Mouse (Mus musculus) large intestine, adult 2 months (tissue): ENCODE data around the gene Acnat1. TPM values are rescaled to one million over a fixed set of nuclear protein-coding genes. Genes with fewer than 3 reads are reported as not detected.
"Not testable (repeated sequence)": the region's sequence is repeated elsewhere in the genome, so short reads cannot be mapped to it uniquely, and the experiment has no call there.

Experiments
- DNase-seq: peaks from one replicate; pipeline ENCODE4 v3.0.0-alpha.2; 2012; ENCODE audit warnings: low read depth, low spot score
- WGBS: fragments of 180-500 bp; shearing (Covaris S2); methylation state at CpG from one replicate; pipeline ENCODE4 v1.1.7; 2018; 5-methylcytosine and 5-hydroxymethylcytosine counted together
- polyA plus RNA-seq: library from polyadenylated mRNA; depleted of rRNA; stranded (reverse); fragments of >200 nt; gene quantifications from 2 replicates; pipeline ENCODE4 v1.2.3, GENCODE M21; 2012; rRNA removed

Acnat1 gene
- polyA plus RNA-seq: 6.5 and 11.9 TPM in 2 replicates

DNA sequence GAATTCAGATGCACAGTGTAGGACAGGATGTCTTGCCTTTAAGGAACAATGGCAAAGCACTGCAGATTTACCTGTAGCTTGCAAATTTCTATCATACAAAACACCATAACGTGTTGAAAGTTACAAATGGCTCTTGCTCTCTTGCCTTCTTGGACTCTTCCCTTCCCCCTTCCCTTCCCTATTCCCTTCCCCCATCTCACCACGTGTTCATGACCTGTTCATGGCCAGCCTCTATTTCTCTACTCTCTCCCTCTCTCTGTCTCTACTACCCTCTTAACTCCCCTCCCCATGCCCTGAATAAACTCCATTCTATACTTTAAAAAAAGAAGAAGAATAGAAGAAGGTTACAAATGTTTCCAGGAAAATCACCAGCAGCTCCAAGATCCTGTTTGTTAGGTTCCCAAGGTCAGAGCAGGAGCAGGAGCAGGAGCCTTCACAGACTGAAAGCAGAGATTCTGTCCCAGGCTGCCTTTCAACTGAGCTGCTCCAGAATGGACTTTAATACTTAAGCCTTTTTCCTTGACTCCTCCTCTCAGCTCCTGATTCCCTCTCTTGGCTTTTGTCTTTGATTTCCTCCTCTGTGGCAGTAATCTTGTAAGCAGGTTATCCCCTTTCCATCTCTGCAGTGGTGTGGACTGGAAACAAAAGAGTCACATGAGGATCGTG, at the start of gene Acnat1:
Gene Acnat1, minus strand, starts transcription at position 478 of the 666 bp plus-strand sequence.
- DNase-seq: no peak
- WGBS: 34% methylated on average over 3 of the region's 3 CpGs

DNA sequence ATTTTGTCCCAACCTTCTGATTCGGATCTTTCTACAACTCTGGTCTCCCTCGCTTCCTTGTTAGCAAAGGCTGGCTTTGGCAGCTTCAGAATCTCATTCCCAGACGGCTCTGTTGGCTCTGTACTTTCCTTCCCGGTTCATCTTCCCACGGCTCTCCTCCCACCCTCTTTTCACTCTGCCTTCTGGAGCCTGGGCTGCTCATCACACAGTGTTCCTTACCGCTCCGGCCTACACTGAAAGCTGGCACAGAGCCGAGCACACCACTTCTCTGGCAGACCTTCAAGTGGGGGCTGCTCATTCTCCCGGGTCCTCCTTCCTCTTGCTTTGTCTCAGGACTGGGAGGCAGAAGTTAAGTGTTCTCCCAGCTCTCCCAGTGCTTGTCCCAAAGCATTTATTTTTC, 48.9 kb upstream of the Acnat1 start:
- no peak for DNase-seq
- WGBS: 76% methylated on average over 9 of the region's 9 CpGs

DNA sequence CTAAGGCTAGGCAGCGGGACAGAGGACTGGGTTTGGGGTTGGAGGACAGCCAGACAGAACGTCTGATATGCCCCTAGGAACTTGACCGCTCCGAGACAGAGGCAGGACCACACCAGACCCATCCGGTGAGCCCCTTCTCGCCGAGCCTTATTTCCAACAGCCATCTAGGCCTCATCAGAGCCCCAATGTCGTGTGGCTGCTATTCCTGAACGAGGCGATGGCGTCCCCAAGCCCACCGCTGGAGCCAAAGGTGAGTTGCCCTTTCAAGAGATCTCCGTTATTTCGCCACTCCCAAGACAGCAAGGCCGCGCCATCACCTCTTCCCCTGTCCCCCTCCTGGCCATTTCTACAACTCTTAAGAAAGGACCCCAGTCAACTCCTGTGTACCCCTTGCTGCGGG, 47.6 kb upstream of the Acnat1 start:
- DNase-seq: no peak
- WGBS: under 1% methylated on average over 17 of the region's 17 CpGs

DNA sequence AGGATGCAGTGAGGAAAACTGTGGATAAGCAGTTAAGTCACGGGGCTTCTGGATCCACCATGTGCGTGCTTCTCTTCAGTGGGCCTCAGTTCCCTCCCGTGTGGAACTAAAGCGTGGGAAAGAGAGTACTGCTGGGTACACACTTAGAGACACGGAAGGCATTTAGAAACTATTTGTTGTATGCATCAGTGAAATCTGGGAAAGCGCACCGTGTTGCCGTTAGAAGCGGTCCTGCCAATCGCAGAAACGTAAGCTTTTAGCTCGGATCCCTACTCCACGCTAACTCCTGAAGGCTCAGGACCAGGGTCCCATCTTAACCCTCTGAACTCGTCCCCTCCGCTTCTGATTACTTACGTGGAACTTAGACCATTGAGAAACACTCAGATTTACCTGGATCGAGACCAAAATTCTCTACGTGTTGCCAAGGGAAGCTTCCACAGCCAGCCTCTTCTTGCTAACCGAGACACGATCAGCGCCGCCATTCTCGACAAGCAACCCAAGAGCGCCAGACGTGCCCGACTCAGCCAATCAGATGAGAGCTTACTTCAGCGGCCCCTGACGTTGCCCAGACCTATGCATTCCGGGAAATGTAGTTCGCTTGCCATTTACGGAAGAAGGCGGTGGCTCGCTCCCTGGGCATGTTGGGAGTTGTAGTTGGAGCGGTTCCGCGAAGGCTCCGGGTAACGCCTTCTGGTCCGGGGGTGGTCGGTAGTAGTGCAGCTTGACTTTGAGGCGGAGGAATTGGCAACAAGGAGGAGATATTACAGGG, 47.0 kb upstream of the Acnat1 start, which contains the start of the genes Mrpl50 and Zfp189:
Gene Mrpl50, minus strand, starts transcription at position 522 of the 769 bp plus-strand sequence.
Gene Zfp189, plus strand, starts transcription at position 605 of the 769 bp plus-strand sequence.
- under 1% methylated on average over 41 of the region's 41 CpGs for WGBS
- peak; percentile 92 for DNase-seq

DNA sequence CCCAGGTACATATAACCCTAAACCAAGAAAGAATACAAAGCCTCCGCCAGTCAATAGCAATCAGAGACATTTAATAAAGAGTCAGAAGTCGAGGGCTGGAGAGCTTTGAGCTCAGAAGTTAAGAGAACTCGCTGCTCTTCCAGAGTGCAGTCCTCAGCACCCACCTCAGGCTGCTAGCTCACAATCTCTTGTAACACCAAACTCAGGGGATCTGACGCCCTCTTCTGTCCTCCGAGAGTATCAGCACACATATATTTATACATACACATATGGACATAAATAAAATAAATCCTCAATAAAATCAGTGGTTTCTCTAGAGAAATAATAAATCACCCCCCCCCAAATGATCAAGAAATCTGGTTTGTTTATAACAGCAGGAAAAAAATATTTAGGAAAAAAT, 45.8 kb upstream of the Acnat1 start:
- no peak for DNase-seq
- 81% methylated on average over 5 of the region's 5 CpGs for WGBS

DNA sequence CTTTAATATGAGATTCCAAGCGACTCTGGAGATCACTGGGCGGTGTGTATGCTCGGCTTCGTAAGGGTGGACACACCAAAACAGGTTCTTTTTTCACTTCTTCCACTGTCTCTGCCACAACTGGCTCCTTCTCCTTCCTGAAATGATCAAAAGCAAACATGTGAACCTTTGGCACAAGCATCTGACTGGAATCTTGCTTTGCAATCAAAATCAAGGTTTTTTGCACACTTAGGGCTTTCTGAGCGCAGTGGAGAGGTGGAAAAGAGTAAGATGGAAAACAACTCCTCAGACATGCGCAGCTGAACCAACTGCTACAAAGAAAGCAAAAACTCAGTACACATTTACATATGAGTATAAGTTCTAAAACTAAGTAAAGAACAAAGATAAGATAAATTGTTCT, 40.7 kb upstream of the Acnat1 start:
- 97% methylated on average over 6 of the region's 6 CpGs for WGBS
- DNase-seq: no peak

DNA sequence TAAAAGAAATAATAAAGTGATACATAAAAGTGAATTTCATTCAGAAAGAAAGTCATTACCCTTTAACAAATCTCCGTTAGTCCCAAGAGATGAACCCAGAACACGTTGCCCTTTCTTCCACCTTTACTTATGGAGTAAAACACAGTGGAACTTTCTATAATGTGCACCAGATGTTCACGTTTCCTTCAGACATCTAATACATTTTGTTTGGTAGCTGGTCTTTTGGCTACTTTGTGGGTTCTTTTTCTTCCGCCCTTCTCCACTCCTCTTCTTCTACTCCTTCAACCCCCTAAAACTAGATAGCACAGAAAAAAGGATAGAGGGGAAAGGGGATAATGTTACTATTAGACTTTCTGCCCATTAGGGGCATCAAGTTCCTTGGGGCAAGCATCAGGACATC, 38.9 kb upstream of the Acnat1 start:
- 92% methylated on average over 4 of the region's 4 CpGs for WGBS
- no peak for DNase-seq

DNA sequence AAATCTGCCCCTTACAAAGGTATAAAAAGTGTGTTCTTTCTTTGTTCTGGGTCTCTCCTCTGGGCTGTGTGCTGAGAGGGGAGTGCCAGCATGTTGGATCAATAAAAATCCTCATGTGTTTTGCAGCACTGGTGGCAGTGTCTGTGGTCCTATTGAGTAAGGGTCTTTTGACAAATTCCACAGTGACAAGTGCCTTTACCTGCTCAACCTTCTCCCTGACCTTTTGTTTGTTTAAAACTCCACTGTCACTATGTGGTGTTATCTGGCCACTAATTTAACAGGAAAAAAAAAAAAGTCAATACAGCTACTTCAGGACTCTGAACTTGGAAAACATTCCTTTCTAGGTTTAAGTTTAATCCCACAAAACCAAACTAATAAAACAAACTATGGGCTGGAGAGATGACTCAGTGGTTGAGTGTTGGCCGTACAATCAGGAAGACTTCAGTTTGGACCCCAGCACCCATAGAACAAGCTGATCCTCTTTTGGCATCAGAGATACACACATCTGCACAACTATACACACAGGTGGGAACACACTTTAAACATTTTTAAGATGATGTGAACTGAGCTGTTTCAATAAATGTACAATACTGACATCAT, 36.6 kb upstream of the Acnat1 start:
- 12% methylated on average over 1 of the region's 1 CpGs for WGBS
- DNase-seq: not testable (repeated sequence)

DNA sequence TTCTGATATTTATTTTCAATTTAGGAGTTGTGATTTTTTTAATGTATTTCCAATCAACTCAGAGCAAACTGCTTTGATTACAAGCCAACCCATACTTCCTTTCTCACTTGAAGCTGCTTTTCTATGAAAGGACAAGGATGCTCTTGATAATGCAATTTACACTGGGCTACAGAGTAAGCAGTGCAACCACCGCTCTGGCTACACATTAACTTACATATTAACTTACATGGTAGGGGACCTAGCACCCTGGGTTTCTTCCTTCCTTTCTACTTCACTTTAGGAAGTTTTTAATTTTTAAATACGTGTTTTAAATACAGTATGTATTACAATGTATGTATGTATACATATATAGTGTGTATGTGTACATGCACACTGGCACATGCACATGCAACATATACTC, 35.5 kb upstream of the Acnat1 start:
- 47% methylated on average over 2 of the region's 2 CpGs for WGBS
- DNase-seq: no peak

DNA sequence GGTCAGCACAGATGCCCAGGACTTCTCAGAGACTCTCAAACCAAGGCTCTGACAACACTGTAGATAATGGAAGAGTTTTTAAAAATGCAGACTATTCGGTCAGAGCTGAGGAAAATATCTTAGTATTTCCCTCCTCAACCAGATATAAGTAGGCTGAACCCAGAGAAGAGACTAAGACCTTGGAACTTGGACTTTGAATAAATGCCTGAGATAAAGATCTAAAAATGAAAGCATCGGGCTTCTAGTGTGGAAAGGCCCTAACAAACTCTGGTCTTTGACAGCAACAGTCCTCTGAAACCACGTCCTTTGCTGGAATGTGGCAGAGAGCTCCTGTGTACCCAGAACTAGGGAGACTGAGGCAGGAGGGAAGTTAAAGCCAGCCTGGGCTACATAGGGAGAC, 32.7 kb upstream of the Acnat1 start, which contains the start of gene Baat:
Gene Baat, minus strand, starts transcription at position 172 of the 400 bp plus-strand sequence.
- WGBS: 30% methylated on average over 3 of the region's 3 CpGs
- DNase-seq: no peak

DNA sequence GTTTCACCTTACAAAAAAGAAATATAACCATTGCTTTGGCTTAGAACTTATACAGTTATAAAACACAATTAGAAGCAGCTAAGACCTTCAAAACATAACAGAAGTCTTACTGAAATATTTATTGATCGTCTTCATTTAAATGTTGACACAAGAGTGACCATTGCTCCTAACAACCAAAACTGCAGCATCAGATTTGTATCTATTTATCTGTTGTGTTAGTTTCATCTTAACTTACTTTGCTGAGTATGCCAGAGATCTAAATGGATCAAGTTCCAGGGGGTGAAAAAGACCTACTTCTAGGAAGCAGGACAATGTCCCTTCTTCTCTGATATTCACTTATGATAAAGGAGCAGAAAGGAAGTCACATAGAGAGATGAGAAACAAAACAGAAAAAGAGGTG, 29.9 kb upstream of the Acnat1 start:
- DNase-seq: no peak

DNA sequence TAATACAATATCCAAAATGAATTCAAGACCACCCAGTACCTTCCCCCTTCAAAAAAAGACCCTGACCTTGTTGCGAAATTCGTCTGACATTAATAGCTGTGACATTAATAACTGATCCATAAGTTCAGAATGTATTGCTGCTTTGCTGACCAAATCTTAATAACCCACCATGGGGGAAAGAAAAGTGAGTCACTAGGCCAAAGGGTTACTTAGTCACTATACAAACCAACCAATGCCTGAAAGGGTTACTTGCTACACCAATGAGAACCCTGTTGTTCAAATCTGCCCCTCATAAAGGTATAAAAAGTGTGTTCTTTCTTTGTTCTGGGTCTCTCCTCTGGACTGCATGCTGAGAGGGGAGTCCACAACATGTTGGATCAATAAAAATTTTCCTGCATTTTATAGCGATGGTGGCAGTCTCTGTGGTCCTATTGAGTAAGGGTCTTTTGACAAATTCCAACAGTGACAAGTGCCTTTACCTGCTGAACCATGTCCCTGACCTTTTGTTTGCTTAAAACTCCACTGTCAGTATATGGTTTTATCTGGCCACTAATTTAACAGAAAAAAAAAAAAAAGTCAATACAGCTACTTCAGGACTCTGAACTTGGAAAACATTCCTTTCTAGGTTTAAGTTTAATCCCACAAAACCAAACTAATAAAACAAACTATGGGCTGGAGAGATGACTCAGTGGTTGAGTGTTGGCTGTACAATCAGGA, 12.4 kb upstream of the Acnat1 start:
- 37% methylated on average over 3 of the region's 3 CpGs for WGBS
- not testable (repeated sequence) for DNase-seq

More for the DNA sequence above, 29.9 kb upstream of the Acnat1 start:
- WGBS: 76% methylated on average over 1 of the region's 1 CpGs

DNA sequence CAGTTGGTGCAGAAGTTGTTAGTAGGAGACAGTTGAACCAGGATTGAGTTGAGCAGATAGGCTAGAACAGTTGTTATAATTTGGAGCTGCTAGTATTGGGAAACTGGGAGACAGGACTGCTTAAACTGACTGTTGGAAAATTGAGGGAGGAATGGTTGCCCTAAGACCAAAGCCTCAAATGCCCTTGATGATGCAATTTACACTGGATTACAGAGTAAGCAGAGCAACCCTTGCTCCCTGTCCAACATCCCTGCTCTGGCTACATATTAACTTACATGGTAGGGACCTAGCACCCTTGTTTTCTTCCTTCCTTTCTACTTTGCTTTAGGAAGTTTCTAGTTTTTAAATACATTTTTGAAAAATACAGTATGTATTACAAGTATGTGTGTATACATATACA, 11.7 kb upstream of the Acnat1 start:
- peak; percentile 68 for DNase-seq

DNA sequence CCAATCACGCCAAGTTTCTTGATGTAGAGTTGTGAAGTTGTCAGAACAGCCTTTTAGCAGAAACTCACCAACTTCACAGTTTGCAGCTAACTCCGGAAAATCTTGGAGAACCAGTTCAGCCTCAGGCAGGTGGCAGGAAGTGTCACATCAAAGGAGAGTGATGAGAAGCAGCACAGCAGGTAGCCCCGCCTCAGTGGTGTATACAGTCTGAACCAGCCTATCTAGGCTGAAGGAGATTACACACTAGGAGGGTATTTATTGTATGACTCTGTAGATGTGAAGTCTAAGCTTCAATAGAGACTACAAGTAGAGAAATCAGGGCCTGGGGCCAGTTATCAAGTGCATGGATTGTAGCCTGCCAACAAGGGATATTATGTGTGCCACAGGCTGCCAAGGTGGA, 7.2 kb upstream of the Acnat1 start:
- DNase-seq: peak; percentile 48
- WGBS: 13% methylated on average over 3 of the region's 3 CpGs

DNA sequence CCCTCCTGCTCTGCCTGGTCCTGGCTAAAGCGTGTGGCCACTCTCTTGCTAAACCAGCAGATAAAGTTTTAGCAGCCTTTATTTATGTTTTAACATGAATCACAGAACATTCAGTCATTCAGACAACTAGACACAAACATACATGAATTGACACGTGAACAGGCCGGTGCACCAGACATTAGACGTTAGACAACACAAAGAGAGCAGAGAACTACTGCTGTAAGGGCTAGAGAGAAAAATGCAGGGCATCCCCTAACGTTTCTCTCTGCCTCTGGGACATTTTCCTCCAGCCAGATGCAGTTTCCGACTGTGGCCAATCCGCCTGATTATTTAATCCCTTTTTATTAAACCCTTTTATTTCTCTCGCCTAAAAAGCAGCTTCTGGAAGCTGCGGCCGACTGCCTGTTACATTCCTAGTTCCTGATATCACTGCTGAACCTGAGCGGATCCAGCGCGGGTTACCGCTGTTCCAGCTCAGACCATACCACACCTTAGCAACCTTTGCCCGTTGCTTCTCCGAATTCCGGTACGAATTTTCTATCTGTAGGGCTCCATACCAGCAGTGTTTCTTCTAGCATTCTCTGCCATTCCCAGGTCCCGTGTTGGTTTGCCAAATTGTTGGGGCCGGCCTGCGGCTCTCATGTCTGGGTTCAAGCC, 6.5 kb upstream of the Acnat1 start:
- no peak for DNase-seq
- WGBS: 16% methylated on average over 21 of the region's 21 CpGs

DNA sequence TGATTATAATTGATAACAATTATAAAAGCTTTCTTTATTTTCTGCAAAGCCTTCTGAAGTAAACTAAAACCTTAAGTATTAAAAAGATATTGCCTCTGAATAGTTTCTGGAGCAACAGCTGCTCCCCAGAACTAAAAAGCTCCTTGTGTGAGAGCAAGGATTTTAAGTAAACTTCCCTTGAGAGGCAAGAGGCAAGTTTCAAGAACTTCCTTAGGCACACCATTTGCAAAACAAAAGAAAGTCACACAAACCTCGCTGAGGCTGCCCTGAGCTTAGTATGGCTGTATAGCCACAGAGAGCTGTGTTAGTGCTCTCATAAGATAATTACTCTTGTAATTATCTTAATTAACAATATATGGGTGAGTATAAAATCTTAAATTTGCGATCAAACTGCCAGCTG, 5.3 kb upstream of the Acnat1 start:
- DNase-seq: not testable (repeated sequence)
- 20% methylated on average over 2 of the region's 2 CpGs for WGBS

DNA sequence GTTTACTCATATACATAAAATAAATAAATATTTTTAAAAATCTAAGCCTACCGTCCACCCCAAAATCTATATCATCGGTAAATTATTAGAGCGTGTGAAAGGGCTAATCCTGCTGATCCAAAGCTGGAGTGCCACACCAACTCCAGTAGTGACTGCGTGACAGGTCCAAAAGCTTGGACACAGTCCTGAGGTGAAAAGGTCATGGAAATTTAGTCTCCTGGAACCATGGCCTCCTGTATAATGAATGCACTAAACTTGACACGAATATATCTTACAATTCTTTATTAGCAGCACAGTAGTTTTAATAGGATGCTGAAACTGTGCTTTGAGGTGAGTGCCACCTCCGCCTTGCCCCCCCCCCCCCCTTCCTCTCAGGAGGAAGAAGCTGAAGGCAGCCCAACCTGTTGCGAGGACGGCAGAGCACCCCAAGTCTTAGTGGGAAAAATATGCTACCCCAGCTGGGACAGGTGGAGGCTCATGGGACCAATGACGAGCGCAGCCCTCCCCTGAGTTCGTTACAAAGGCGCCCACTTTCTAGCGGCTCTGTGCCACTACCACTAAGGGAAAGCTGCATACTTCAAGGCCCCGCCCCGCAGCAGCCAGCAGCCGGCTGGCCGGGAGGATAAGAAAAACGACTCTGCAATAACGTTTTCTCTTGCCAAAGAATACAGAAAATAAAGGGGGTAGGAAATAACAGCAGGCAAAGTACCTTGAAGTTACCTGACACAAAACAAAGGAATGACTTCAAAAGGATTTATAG, 4.6 kb upstream of the Acnat1 start:
- WGBS: 21% methylated on average over 19 of the region's 19 CpGs
- DNase-seq: no peak

DNA sequence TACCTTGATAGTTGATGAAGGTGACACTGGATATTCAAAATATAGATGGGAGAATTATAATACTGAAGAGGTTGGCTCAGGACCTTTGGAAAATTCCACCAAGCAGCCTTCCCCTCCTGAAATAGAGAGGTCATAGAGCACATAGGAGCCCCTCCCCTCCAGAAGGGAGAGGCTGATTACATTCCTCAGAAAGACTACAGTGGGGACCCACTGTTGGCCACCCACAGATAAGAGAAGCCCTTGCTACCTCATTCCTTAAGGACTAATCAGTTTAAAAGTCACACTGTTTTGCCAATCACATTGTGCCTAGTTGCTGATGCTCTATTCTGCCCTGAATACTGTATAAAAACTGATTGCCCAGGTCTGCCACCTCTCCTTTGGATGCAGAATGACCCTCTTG, 871 bp upstream of the Acnat1 start:
- no peak for DNase-seq
